Mouse (Mus musculus): ENCODE results near the gene Bicc1. TPM values are rescaled to one million over a fixed set of nuclear protein-coding genes. Genes with fewer than 3 reads are reported as not detected.

Gene Bicc1
- polyA plus RNA-seq, 1 experiment from 2014 or later: 6.4 TPM

DNA sequence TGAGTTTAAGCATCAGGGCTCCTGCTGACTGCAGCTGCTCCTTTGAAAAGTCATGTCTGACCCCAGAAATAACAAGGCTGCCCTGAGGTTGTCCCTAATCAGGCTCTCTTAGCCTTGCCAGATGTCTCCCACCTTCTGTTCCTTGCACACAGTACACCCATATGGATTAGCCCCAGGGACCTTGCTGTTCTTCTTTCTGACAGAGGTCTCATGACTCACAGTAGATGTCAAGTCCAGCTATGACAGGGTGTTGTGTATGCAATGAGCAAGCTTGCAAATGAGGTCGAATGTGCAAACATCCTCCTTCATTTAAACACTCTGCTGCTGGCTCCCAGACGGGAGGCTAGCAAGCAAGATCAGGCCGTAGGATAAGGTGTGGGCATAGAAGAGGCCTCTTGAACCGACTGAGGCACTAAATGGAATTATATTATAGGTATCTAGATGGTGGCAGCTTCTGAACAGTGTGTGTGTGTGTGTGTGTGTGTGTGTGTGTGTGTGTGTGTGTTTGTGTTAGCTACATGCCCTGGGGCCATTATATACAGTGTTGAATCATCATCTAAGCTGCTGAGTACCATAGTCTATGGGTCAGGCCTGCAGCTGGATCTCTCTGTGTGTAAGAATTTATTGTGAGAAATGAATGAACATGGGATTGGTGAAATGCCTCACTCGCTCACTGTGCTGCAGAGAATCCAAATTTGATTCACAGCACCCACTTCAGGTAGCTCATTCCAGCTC lies 256.6 kb downstream of the Bicc1 start:
- Histone ChIP-seq H3K9me3 (ENCODE audit: control insufficient read depth) (no peaks in the 10 kb centered on the region), H3K4me1 (replicated peaks; ENCODE audit: control insufficient read depth, insufficient read depth, low read length) (no peaks in the 10 kb centered on the region), H3K4me3 (ENCODE audit: low read depth, low read length) (no peak overlapping the region), H3K27ac (ENCODE audit: low read depth, low read length) (no peak overlapping the region), H3K4me2 (replicated peaks; ENCODE audit: low read depth) (no peak overlapping the region), H3K9ac (ENCODE audit: low read depth, low read length) (no peak overlapping the region), H3K27me3 (replicated peaks; ENCODE audit: control insufficient read depth, insufficient read depth, low read length) (no peaks in the 10 kb centered on the region), H3K36me3 (ENCODE audit: control insufficient read depth, insufficient read depth) (no peaks in the 10 kb centered on the region)
- WGBS: 55% methylated on average over 5 of the region's 5 CpGs
- TF ChIP-seq CTCF (IDR thresholded peaks at IDR 0.05; ENCODE audit: low read depth): no peak
- no peak for ATAC-seq

DNA sequence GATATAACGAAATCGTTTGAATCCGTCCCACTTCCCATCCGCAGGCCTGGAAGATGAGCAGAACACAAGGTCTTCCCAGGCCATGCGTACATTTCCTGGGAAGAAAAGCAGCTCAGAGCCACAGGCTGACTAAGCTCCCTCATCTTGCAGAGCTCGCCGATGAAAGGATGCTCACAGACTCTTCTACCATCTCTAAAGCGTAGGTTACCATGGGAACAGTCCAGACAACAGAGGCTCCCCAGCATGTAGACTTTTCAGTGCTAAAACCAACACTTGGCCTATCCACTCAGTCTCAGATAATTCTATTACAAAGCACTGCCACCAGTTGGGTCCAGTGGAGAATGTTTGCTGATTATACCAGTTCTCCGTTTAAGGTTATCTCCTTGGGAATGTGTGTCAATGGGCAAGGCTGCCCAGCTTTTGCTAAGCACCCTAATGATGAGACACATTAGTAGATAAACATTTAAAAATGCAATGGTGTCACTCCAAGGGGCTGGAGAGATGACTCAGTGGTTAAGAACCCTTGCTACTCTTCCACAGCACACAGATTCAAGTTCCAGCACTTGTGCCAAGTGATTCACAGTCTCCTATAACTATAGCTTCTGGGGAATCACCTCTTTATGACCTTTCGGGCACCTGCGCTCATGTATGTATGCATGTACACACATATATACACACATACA lies 258.2 kb downstream of the Bicc1 start:
- no peaks in the 10 kb centered on the region for H3K36me3 ChIP-seq (ENCODE audit: control insufficient read depth, insufficient read depth)
- H3K27ac ChIP-seq (ENCODE audit: low read depth, low read length): no peak overlapping the region
- no peak overlapping the region for H3K4me3 ChIP-seq (ENCODE audit: low read depth, low read length)
- H3K4me2 ChIP-seq (replicated peaks; ENCODE audit: low read depth): no peak overlapping the region
- H3K9ac ChIP-seq (ENCODE audit: low read depth, low read length): no peak overlapping the region
- no peaks in the 10 kb centered on the region for H3K4me1 ChIP-seq (replicated peaks; ENCODE audit: control insufficient read depth, insufficient read depth, low read length)
- H3K9me3 ChIP-seq (ENCODE audit: control insufficient read depth): no peaks in the 10 kb centered on the region
- H3K27me3 ChIP-seq (replicated peaks; ENCODE audit: control insufficient read depth, insufficient read depth, low read length): no peaks in the 10 kb centered on the region
- ATAC-seq: no peak
- 87% methylated on average over 11 of the region's 11 CpGs for WGBS
- no peak for TF ChIP-seq CTCF (IDR thresholded peaks at IDR 0.05; ENCODE audit: low read depth)

DNA sequence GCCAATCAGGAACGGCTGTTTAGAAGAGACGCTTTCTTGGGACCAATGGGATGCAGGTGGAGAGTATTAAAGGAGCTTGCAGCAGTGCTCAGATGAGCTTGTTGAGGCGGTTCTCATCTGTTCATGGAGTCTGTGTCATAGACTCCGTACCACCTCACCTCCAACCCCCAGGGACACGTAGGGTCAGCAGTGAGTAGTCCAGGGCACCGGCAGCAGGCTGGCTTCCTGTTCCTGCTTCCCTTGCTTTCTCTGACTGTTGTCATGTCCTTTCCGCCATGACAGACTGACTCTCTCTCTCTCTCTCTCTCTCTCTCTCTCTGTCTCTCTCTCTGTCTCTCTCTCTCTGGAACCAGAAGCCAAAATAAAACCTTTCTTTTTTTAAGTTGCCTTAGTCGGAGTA lies 263.6 kb downstream of the Bicc1 start:
- ATAC-seq: no peak
- Histone ChIP-seq H3K9me3 (ENCODE audit: control insufficient read depth) (no peaks in the 10 kb centered on the region), H3K27me3 (replicated peaks; ENCODE audit: control insufficient read depth, insufficient read depth, low read length) (no peaks in the 10 kb centered on the region), H3K9ac (ENCODE audit: low read depth, low read length) (no peak overlapping the region), H3K4me2 (replicated peaks; ENCODE audit: low read depth) (no peak overlapping the region), H3K4me3 (ENCODE audit: low read depth, low read length) (no peak overlapping the region), H3K27ac (ENCODE audit: low read depth, low read length) (no peak overlapping the region), H3K36me3 (ENCODE audit: control insufficient read depth, insufficient read depth) (no peaks in the 10 kb centered on the region), H3K4me1 (replicated peaks; ENCODE audit: control insufficient read depth, insufficient read depth, low read length) (no peaks in the 10 kb centered on the region)
- no peak for TF ChIP-seq CTCF (IDR thresholded peaks at IDR 0.05; ENCODE audit: low read depth)
- 82% methylated on average over 8 of the region's 8 CpGs for WGBS

DNA sequence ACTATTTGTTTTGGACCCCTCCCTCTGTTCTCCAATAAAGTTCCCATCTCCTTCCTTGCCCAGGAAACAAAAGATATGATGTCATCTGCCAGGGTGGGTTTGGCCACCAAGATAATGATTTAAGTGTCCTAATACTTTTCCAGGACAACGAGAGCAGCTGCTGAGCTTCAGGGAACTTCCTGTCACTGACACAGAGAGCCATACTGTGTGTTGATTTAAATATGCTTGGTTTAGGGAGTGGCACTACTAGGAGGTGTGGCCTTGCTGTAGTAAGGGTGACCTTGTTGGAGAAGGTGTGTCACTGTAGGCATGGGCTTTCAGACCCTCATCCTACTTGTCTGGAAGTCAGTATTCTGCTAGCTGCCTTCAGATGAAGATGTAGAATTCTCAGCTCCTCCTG lies 281.5 kb downstream of the Bicc1 start:
- WGBS: 33% methylated on average over 1 of the region's 1 CpGs
- TF ChIP-seq CTCF (IDR thresholded peaks at IDR 0.05; ENCODE audit: low read depth): no peak

DNA sequence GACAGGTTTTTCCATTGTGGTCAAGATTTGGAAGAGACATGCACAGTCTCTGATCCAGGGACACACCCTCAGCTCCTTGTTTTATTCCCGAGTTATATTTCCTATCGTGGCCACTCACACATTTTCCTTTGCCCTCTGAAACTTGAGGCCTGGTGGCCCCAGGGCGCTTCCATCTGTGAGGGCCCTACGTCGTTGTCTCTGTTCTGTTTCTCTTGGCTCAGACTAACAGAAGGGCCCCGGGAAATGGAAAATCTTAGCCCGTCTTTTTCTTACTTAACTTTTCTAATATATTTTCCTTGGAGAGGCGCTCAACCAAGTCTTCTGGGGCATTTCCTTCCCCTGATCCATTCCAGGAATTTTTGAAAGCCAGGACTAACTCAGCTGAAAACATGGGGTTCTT lies 281.9 kb downstream of the Bicc1 start:
- Histone ChIP-seq H3K4me3 (ENCODE audit: low read depth, low read length) (no peak overlapping the region), H3K9me3 (ENCODE audit: control insufficient read depth) (no peaks in the 10 kb centered on the region), H3K27me3 (replicated peaks; ENCODE audit: control insufficient read depth, insufficient read depth, low read length) (no peaks in the 10 kb centered on the region), H3K27ac (ENCODE audit: low read depth, low read length) (no peak overlapping the region), H3K36me3 (ENCODE audit: control insufficient read depth, insufficient read depth) (no peaks in the 10 kb centered on the region), H3K4me2 (replicated peaks; ENCODE audit: low read depth) (no peak overlapping the region), H3K4me1 (replicated peaks; ENCODE audit: control insufficient read depth, insufficient read depth, low read length) (no peaks in the 10 kb centered on the region), H3K9ac (ENCODE audit: low read depth, low read length) (no peak overlapping the region)
- WGBS: 85% methylated on average over 8 of the region's 8 CpGs
- no peak for ATAC-seq
- no peak for TF ChIP-seq CTCF (IDR thresholded peaks at IDR 0.05; ENCODE audit: low read depth)

More for the DNA sequence above, 281.5 kb downstream of the Bicc1 start:
- Histone ChIP-seq H3K9ac (ENCODE audit: low read depth, low read length) (no peak overlapping the region), H3K36me3 (ENCODE audit: control insufficient read depth, insufficient read depth) (no peaks in the 10 kb centered on the region), H3K4me2 (replicated peaks; ENCODE audit: low read depth) (no peak overlapping the region), H3K27ac (ENCODE audit: low read depth, low read length) (no peak overlapping the region), H3K27me3 (replicated peaks; ENCODE audit: control insufficient read depth, insufficient read depth, low read length) (no peaks in the 10 kb centered on the region), H3K9me3 (ENCODE audit: control insufficient read depth) (no peaks in the 10 kb centered on the region), H3K4me3 (ENCODE audit: low read depth, low read length) (no peak overlapping the region), H3K4me1 (replicated peaks; ENCODE audit: control insufficient read depth, insufficient read depth, low read length) (no peaks in the 10 kb centered on the region)
- ATAC-seq: no peak

DNA sequence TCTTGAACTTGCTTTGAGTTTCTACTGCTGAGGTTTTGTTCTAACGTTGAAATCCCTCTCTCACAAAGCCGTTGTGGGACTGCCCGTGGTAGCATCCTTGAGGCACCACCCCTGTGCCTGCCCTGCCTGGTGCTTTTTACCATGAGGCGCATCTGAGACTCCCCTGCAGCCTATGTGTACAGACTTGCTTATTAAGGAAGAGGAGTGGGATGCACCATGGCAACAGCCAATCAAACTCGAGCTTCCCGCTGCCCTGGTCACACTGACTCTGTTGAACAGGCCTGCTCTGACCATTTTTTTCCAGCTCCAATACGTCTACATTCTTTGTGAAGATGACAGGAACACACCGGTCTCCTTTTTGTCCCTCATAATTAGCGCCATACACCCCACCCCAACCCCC lies 283.0 kb downstream of the Bicc1 start:
- H3K9ac ChIP-seq (ENCODE audit: low read depth, low read length): no peak overlapping the region
- no peak overlapping the region for H3K27ac ChIP-seq (ENCODE audit: low read depth, low read length)
- H3K27me3 ChIP-seq (replicated peaks; ENCODE audit: control insufficient read depth, insufficient read depth, low read length): no peaks in the 10 kb centered on the region
- no peaks in the 10 kb centered on the region for H3K4me1 ChIP-seq (replicated peaks; ENCODE audit: control insufficient read depth, insufficient read depth, low read length)
- H3K36me3 ChIP-seq (ENCODE audit: control insufficient read depth, insufficient read depth): no peaks in the 10 kb centered on the region
- no peak overlapping the region for H3K4me3 ChIP-seq (ENCODE audit: low read depth, low read length)
- no peak for TF ChIP-seq CTCF (IDR thresholded peaks at IDR 0.05; ENCODE audit: low read depth)
- H3K9me3 ChIP-seq (ENCODE audit: control insufficient read depth): no peaks in the 10 kb centered on the region
- H3K4me2 ChIP-seq (replicated peaks; ENCODE audit: low read depth): no peak overlapping the region
- WGBS: 85% methylated on average over 9 of the region's 9 CpGs
- no peak for ATAC-seq

Data from intestine, postnatal 0 days (tissue).